ENCODE assay signal across 8 mouse cellular contexts in genomic region chr13:41801177-41801636, GRCm38 (mm10). TPM values are rescaled to one million over a fixed set of nuclear protein-coding genes. Genes with fewer than 3 reads are reported as not detected.
DNase-seq lines count a peak whose midpoint lies in the region; ATAC-seq lines count a peak whose summit lies in the region.

No protein-coding gene starts in this region.

- DNase-seq in thymus, postnatal 14 days, result peak; percentile 13
- DNase-seq in thymus, adult 18-20 months, result no peak
- peak; percentile 69 for DNase-seq in embryo, embryonic 10 days (ENCODE audit: low spot score)
- peak; percentile 77 to 78 for DNase-seq in left cerebral cortex, postnatal 36 days (ENCODE audit: low spot score in 2 of 2)
- DNase-seq in retina, postnatal 1 day, result peak; percentile 60
- DNase-seq in gastrocnemius, postnatal 14 days, result no peak

- intact Hi-C loops in left cerebral cortex, postnatal 36 days (cut with DNase I), result loop anchor here (2.0 kb wide), 1 partner anchor 52 kb away; no protein-coding TSS in a partner anchor
- intact Hi-C loops in gastrocnemius, postnatal 14 days (cut with DNase I; ENCODE audit: low total_unique reads), result no loop called here

- ATAC-seq in hematopoietic stem cell, adult 5-6 weeks (replicated peaks in 1 of 2; ENCODE audit: insufficient read depth in 1 of 2, low FRiP score in 2 of 2, low TSS enrichment in 1 of 2, low read depth in 1 of 2, poor library complexity in 2 of 2, severe bottlenecking in 2 of 2), result peak; percentile 77 to 91
- no peak for ATAC-seq in activated CD4-positive, CD25-positive, alpha-beta regulatory T cell, adult 4 months

RNA-seq across cellular contexts. Expression of gene Adtrp, which starts 46.3 kb away (rescaled TPM):
- total RNA-seq in hematopoietic stem cell, adult 5-6 weeks (2017), result 0.63 TPM in 1 of 2 replicates, not detected in the other
- under 1 TPM; 0.16 to 0.59 TPM for total RNA-seq in left cerebral cortex, postnatal 36 days (2021)
- polyA plus RNA-seq in activated CD4-positive, CD25-positive, alpha-beta regulatory T cell, adult 4 months (2017; shearing (Covaris generic)), result under 1 TPM in 1 of 2 experiments, not detected in 1; 0.74 TPM
- under 1 TPM; 0.35 to 0.59 TPM for total RNA-seq in gastrocnemius, postnatal 14 days (2021)

Comparison
In these comparisons a context has a peak if more than half of its experiments do, and no peak if none do; other contexts are left out.
1. DNase-seq: peak in thymus, postnatal 14 days (single experiment), embryo, embryonic 10 days (single experiment), left cerebral cortex, postnatal 36 days (2 of 2) and retina, postnatal 1 day (single experiment); none in thymus, adult 18-20 months (0 of 2) and gastrocnemius, postnatal 14 days (single experiment).